Mouse (Mus musculus) kidney, adult 8-10 months (tissue): ENCODE results near the gene Ppard.
A peak's percentile ranks its signal among the peaks of the same experiment; 100 is the strongest.

Experiments used
- DNase-seq, 2 experiments: peaks; one replicate each; pipeline ENCODE4 v3.0.0; 2022

Gene Ppard

GRCm38 (mm10) chr17:28345271-28345721, 112.8 kb downstream of the Ppard start:
- DNase-seq = no peak

- DNase-seq = no peak
Measured at GRCm38 (mm10) chr17:28345882-28346281, 113.4 kb downstream of the Ppard start.

GRCm38 (mm10) chr17:28347327-28347726, 114.8 kb downstream of the Ppard start:
- no peak for DNase-seq

- DNase-seq = no peak
Measured at GRCm38 (mm10) chr17:28348211-28348610, 115.7 kb downstream of the Ppard start.

GRCm38 (mm10) chr17:28349264-28349880, 116.9 kb downstream of the Ppard start:
- DNase-seq = no peak

- DNase-seq = peak; percentile 69 to 70
Measured at GRCm38 (mm10) chr17:28349901-28350465, 117.5 kb downstream of the Ppard start.

- peak; percentile 76 to 77 for DNase-seq
Measured at GRCm38 (mm10) chr17:28350466-28351352, 118.2 kb downstream of the Ppard start, which contains the start of gene Tead3. Gene Tead3, minus strand, starts transcription at chr17:28350817.
